Mouse (Mus musculus) thymus, postnatal 36 days (tissue): ENCODE data around the gene Adat3.
"Not testable (repeated sequence)": the region's sequence is repeated elsewhere in the genome, so short reads cannot be mapped to it uniquely, and the experiment has no call there.

Source experiments
- DNase-seq, 2 experiments: peaks; one replicate each; pipeline ENCODE4 v3.0.0; 2022; ENCODE audit warnings: mixed read lengths in 2 of 2

Gene Adat3

GRCm38 (mm10) chr10:80578911-80579310, 23.8 kb upstream of the Adat3 start:
- DNase-seq: peak; percentile 71 to 76

DNA sequence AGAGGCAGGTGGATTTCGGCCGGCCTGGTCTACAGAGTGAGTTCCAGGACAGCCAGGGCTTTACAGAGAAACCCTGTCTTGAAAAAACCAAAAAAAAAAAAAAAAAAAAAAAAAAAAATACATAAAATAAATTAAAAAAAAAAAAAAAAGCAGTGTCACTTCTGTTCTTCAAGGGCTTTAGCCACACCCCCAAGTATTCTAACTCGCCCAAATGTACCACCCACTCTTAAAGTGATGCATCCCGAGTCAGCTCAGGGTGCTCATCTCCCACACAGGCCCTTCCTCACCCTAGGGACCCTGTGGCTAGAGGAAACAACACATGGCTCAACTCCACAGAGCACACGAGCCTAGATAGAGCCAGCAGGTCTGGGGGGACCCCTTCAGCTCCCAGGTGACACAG, 19.6 kb upstream of the Adat3 start:
- DNase-seq: no peak

GRCm38 (mm10) chr10:80584045-80584488, 18.6 kb upstream of the Adat3 start:
- no peak for DNase-seq

DNA sequence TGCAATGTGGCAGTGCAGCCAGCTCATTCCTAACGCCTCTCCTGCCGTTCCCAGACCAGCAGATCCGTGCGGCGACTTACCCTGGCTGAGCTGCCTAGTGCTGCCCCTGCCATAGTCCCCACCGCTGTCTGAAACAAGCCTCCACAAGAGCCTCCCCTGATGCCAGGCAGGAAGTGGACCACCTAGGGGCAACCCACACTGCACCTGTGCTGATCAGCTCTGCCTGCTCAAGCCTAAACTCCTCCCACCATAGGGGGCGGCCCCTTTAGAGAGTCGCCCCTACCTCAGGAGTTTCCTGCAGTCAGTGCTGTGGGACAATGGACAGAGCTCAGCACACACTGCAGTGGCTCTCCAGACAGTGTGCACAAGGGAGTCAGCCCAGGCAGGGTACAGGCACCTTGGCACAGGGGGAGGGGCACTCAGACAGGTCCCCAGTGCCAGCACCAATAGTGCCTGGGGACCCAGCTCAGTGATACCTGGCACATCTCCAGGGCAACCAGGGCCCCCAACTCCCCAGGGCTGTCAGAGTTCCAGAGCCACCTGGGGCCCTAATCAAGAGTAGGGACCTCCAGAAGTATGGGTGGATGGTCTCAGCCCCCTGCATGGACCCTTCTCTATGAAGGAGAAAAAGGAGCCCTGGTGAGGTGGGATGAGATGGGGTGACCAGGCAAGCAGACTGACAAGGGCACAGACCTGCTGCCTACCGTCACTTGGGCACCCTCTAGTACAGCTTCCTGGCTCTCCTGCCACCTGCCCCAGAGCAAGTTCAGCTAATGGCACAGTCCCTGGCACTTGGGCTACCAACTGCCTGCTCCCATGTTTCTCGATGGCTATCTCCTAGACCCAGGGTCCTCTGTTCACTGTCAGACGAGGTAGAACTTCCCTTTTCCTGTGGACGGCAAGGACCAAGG, 17.8 kb upstream of the Adat3 start:
- peak; percentile 47 to 73 for DNase-seq

DNA sequence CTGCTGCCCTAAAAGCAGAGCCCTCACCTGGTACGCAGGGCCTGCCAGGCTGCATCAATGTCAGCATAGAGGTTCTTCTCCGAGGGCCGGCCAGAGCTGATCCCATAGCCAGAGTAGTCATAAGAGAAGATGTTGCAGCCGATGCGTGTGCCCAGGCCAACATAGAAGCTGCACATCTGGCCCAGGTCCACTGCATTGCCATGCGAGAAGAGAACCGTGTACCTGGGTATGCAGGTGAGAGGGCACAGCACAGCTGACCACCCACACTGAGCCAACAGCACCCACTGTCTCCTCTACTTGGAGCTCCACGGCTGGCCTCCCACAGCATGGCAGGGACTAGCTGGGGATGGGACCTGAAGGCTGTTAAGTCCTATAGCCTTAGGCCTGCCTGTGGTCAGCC, 17.1 kb upstream of the Adat3 start:
- DNase-seq: no peak

GRCm38 (mm10) chr10:80586407-80587304, 16.0 kb upstream of the Adat3 start:
- DNase-seq: no peak

GRCm38 (mm10) chr10:80587305-80587657, 15.4 kb upstream of the Adat3 start:
- DNase-seq: no peak

GRCm38 (mm10) chr10:80589127-80589878, 13.4 kb upstream of the Adat3 start:
- peak in 1 of 2 experiments; percentile 37 for DNase-seq

GRCm38 (mm10) chr10:80589879-80590854, 12.5 kb upstream of the Adat3 start, which contains the start of gene Abhd17a:
Gene Abhd17a (minus strand): TSS chr10:80590341.
- peak; percentile 92 to 95 for DNase-seq

DNA sequence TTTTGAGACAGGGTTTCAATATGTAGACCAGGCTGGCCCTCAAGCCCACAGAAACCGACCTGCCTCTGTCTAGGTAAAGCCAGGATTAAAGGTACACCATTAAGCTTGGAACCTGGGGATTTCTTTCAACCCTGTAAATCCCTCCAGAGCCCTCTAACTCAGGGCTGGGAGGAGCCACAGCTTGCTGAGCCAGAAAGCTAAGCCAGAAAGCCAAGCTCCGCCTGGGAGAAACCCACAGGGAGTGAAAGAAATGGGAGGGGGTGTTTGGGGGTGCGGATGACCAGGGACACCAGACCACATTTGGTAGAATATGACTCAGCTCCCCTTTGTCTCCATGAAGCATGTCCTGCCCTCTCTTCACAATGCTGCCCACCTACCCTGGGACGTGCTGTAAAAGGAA, 6.4 kb upstream of the Adat3 start:
- DNase-seq: no peak

DNA sequence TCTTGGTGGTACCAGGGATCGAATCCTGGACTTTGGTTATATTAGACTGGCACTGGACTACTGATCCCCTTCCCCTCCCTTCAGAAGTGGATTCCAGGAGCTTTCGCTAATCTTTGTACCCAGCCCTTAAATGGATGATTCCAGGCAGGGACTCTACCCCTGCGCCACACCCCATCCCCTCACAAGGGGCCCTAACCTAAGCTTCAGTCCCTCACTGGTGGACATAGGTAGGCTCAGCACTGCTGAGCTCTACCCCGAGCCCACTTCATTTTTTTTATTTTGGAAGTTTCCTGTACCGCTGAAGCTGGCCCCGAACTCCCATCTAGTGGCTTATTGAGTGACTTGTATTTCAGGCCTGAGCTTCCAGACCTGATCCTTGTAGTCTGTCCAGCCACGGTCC, 684 bp downstream of the Adat3 start:
- DNase-seq: peak in 1 of 2 experiments; percentile 34

DNA sequence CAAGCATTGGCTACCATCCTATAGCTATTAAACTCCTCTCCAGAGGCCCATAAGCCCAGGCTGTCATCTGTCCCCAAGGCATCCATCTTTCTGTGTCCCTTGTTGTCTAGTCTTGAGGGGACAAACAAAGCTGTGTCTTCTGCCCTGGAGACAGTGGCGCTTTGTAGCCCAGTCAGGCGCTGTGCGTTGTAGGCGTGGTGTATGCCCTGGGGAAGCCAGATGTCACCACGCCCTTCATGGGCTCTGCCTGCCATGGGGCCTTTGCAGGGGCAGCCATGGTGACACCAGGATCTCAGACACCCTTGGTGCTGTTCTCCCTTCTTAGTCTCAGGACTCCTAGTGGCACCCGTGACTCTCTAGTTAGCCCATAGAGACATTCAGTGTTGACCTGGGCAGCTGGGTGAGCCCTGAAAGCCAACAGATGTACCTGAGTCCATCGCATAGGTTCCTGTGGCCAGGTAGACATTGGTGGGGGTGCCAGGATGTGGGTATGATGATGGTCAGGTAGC, 1.4 kb downstream of the Adat3 start:
- peak in 1 of 2 experiments; percentile 55 for DNase-seq

GRCm38 (mm10) chr10:80604988-80605387, 2.3 kb downstream of the Adat3 start:
- DNase-seq: no peak

- not testable (repeated sequence) for DNase-seq
Measured at GRCm38 (mm10) chr10:80605721-80606120, 3.0 kb downstream of the Adat3 start, which contains the start of gene Gm49322. Gene Gm49322 (plus strand): TSS chr10:80606021.

DNA sequence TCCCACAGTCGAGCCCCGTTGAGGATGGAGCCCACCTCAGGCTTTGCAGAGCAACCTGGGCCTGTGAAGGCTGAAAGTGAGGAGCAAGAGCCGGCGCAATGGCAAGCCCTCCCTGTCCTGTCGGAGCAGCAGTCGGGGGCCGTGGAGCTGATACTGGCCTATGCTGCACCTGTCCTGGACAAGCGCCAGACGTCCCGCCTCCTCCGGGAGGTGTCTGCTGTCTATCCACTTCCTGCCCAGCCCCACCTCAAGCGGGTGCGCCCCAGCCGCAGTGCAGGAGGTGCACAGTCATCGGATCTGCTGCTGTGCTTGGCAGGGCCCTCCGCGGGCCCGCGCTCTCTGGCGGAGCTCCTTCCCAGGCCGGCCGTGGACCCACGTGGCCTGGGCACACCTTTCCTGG, 3.6 kb downstream of the Adat3 start:
- DNase-seq: peak; percentile 59 to 81

GRCm38 (mm10) chr10:80606737-80607350, 4.2 kb downstream of the Adat3 start:
- DNase-seq: peak in 1 of 2 experiments; percentile 43

GRCm38 (mm10) chr10:80608435-80608834, 5.8 kb downstream of the Adat3 start:
- DNase-seq: peak in 1 of 2 experiments; percentile 4

DNA sequence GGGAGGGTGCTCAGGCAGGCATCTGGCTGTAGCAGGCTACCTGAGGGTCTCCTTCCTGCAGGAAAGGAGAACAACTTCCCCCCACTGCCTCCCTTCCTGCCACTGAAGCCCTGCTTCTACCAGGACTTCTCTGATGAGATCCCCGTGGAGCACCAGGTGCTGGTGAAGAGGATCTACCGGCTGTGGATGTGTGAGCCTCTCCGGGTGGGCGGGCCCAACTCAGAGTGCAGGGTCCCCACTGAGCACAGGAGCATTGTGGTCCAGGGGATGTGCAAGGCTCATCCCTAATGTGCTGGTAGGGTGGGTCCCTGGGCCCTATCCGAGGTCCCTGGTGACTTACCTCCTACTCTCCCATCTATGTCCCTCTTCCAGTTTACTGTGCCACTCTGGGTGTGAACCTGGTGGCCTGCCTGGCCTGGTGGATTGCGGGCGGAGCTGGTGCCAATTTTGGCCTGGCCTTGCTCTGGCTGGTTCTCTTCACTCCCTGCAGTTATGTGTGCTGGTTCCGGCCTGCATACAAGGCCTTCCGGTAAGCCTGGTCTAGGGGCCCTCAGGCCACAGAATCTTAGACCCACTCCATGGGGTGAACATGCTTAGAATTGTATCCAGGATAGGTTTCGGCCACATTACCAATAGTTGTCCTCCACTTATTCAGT, 6.7 kb downstream of the Adat3 start:
- DNase-seq: peak in 1 of 2 experiments; percentile 13

- no peak for DNase-seq
Measured at GRCm38 (mm10) chr10:80610116-80610785, 7.6 kb downstream of the Adat3 start.
